Mouse (Mus musculus) stomach, postnatal 0 days (tissue): Measurements from ENCODE around the gene Rrm2. TPM values are rescaled to one million over a fixed set of nuclear protein-coding genes. Genes with fewer than 3 reads are reported as not detected.

Source experiments
- ATAC-seq: fragments of 200-750 bp; cut with Nextera tagmentation; 2 replicates; pipeline ENCODE4 v1.8.0; 2017; ENCODE audit not compliant: low FRiP score, low TSS enrichment
- DNase-seq: peaks from one replicate; pipeline ENCODE4 v3.0.0-alpha.2; 2016; ENCODE audit warnings: low spot score
- H3K27ac ChIP-seq: fragments of 300-500 bp; sonication (generic); replicated peaks from 2 replicates; pipeline ENCODE4 v1.5.1; 2014; ENCODE audit warnings: mild to moderate bottlenecking, control low read depth
- H3K27me3 ChIP-seq: fragments of 300-500 bp; sonication (generic); 2 replicates; pipeline ENCODE4 v1.6.1; 2014; ENCODE audit warnings: low read length; ENCODE audit not compliant: control insufficient read depth, insufficient read depth
- H3K36me3 ChIP-seq: fragments of 300-500 bp; sonication (generic); 2 replicates; pipeline ENCODE4 v1.6.1; 2014; ENCODE audit warnings: low read length, mixed read lengths; ENCODE audit not compliant: control insufficient read depth, insufficient read depth
- H3K4me1 ChIP-seq: fragments of 300-500 bp; sonication (generic); replicated peaks from 2 replicates; pipeline ENCODE4 v1.6.1; 2014; ENCODE audit warnings: antibody characterized with exemption; ENCODE audit not compliant: control insufficient read depth, insufficient read depth
- H3K4me2 ChIP-seq: fragments of 300-500 bp; sonication (generic); replicated peaks from 2 replicates; pipeline ENCODE4 v1.6.1; 2014; ENCODE audit warnings: low read depth, mild to moderate bottlenecking, control low read depth, moderate library complexity
- H3K4me3 ChIP-seq: fragments of 300-500 bp; sonication (generic); 2 replicates; pipeline ENCODE4 v1.5.1; 2014; ENCODE audit warnings: low read depth, low read length, control low read depth
- H3K9ac ChIP-seq: fragments of 300-500 bp; sonication (generic); 2 replicates; pipeline ENCODE4 v1.6.1; 2014; ENCODE audit warnings: mild to moderate bottlenecking, low read length, control low read depth, mixed read lengths
- H3K9me3 ChIP-seq: fragments of 300-500 bp; sonication (generic); 2 replicates; pipeline ENCODE4 v1.6.1; 2016; ENCODE audit warnings: low read length; ENCODE audit not compliant: control insufficient read depth
- CTCF ChIP-seq: IDR thresholded peaks from 2 replicates; pipeline ENCODE4 v1.5.1; 2016; ENCODE audit warnings: antibody characterized with exemption, low read depth, mild to moderate bottlenecking, moderate library complexity
- EP300 ChIP-seq: optimal IDR thresholded peaks from 2 replicates; pipeline ENCODE3; 2016; ENCODE audit warnings: antibody characterized with exemption
- WGBS: fragments of 180-500 bp; shearing (Covaris S2); extraction: QIAGEN DNeasy Blood & Tissue Kit; methylation state at CpG from one replicate; pipeline ENCODE4 v1.1.7; 2014; 5-methylcytosine and 5-hydroxymethylcytosine counted together
- polyA plus RNA-seq: library from polyadenylated mRNA; unstranded; fragments of >200 nt; fragmentation: Nextera tagmentation; extraction: Ambion mirVana; gene quantifications from 2 replicates; pipeline ENCODE4 v1.2.1, GENCODE M21; 2015

The Rrm2 gene
- polyA plus RNA-seq, 1 experiment from 2014 or later: 41.2 TPM

DNA sequence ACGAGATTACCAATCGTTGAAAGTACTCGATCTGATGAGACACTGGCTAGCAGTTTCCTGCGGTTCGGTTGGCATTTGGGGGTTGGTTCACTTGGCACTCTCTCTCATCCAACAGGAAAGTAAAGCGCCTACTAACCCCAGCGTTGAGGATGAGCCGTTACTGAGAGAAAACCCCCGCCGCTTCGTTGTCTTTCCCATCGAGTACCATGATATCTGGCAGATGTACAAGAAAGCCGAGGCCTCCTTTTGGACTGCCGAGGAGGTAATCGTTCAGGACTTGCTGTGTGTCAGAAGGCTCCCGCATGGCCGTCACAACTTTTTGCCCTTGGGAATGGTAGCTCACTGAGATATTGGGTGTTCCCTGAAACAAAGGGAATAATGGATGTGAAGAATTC, 780 bp downstream of the Rrm2 start:
- Histone ChIP-seq H3K4me3 (peak overlapping the region; percentile 87), H3K9ac (peak overlapping the region; percentile 74; the same call in 1 of the 2 replicates), H3K4me2 (peak overlapping the region; percentile 80), H3K9me3 (no peaks in the 10 kb centered on the region), H3K4me1 (no peaks in the 10 kb centered on the region), H3K27ac (no peak overlapping the region), H3K36me3 (peaks cover 3% of the 10 kb centered on the region; the same call in 1 of the 2 replicates), H3K27me3 (no peaks in the 10 kb centered on the region)
- DNase-seq (no peak), ATAC-seq (no peak)
- no peak for TF ChIP-seq CTCF
- TF ChIP-seq EP300: no peak
- WGBS: 1% methylated on average over 17 of the region's 17 CpGs

DNA sequence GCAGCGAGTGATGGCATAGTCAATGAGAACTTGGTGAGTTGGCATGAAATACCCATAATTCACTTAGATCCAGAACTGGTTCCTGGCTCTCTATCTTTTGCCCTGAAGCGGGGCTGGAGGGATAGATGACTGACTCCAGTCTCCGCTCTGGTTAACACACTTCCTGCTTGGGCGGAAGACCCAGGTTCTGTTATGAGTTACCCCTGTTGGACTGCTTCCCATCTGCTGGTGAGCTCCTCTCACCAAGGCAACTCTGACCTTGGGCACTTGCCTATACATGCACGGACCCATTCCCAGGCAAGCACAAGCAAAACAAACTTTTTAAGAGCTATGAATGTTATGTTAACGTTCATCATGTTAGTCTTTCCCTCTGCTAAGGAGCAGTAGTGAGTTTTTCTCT, 1.4 kb downstream of the Rrm2 start:
- H3K4me3 ChIP-seq: peak overlapping the region; percentile 87
- DNase-seq (no peak), ATAC-seq (no peak)
- H3K36me3 ChIP-seq: peaks cover 3% of the 10 kb centered on the region; the same call in 1 of the 2 replicates
- H3K27me3 ChIP-seq: no peaks in the 10 kb centered on the region
- no peak overlapping the region for H3K9ac ChIP-seq
- 18% methylated on average over 6 of the region's 6 CpGs for WGBS
- peak overlapping the region; percentile 20; the same call in 1 of the 2 replicates for H3K27ac ChIP-seq
- H3K4me2 ChIP-seq: peak overlapping the region; percentile 80
- H3K9me3 ChIP-seq: no peaks in the 10 kb centered on the region
- TF ChIP-seq EP300: no peak
- no peak for TF ChIP-seq CTCF
- H3K4me1 ChIP-seq: no peaks in the 10 kb centered on the region

DNA sequence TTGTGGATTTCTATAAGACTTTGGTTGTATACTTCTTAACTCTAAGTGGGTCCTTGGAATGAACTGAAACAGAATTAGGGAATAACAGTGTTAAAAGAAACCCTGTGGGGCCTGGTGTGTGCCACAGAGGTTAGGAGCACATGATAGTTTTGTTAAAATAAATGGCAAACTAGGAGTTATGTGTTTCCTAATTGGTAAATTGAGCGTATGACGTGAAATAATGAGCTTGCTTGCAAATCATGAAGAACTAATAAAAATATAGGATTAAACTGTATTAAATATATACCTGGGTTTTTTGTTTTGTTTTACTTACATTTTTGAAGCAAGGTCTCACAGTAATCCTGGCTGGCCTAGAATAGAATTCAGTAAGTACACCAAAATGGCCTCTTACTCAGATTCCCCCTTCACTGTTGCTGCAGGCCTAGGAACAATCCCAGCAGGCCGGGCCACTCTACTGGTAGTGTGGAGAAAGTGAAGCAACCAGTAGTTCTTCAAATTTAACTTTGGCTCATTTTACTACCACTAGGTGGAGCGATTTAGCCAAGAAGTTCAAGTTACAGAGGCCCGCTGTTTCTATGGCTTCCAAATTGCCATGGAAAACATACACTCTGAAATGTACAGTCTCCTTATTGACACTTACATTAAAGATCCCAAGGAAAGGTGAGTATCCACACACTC, 1.9 kb downstream of the Rrm2 start:
- TF ChIP-seq CTCF (peak; percentile 85), EP300 (no peak)
- Histone ChIP-seq H3K27ac (no peak overlapping the region), H3K9me3 (no peaks in the 10 kb centered on the region), H3K4me3 (no peak overlapping the region), H3K4me2 (peak overlapping the region; percentile 80), H3K36me3 (peaks cover 3% of the 10 kb centered on the region; the same call in 1 of the 2 replicates), H3K4me1 (no peaks in the 10 kb centered on the region), H3K9ac (no peak overlapping the region), H3K27me3 (no peaks in the 10 kb centered on the region)
- ATAC-seq: peak; percentile 38
- DNase-seq: peak; percentile 60
- WGBS: 31% methylated on average over 5 of the region's 5 CpGs

DNA sequence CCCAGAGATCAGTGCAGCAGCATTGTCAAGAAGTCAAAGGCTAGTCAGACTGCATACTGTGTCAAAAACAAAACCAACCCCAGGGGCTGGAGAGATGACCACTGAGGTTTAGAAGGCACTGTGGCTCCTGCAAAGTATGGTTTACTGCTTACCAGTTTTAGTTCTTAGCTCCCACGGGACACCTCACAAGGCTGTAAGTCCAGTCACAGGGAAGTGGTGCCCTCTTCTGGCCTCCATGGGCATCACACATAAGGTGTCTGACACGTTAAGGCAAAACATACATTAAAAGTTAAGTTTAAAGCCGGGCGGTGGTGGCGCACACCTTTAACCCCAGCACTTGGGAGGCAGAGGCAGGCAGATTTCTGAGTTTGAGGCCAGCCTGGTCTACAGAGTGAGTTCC, 2.6 kb downstream of the Rrm2 start:
- DNase-seq (peak; percentile 60), ATAC-seq (no peak)
- Histone ChIP-seq H3K27ac (peak overlapping the region; percentile 53; the same call in 1 of the 2 replicates), H3K4me1 (no peaks in the 10 kb centered on the region), H3K9ac (no peak overlapping the region), H3K36me3 (peaks cover 3% of the 10 kb centered on the region; the same call in 1 of the 2 replicates), H3K4me3 (no peak overlapping the region), H3K27me3 (no peaks in the 10 kb centered on the region), H3K9me3 (no peaks in the 10 kb centered on the region), H3K4me2 (0 out of 2 replicates have a peak overlapping the region, but pooled peaks have one; percentile 11)
- TF ChIP-seq EP300 (no peak), CTCF (peak; percentile 68)
- 57% methylated on average over 5 of the region's 5 CpGs for WGBS

DNA sequence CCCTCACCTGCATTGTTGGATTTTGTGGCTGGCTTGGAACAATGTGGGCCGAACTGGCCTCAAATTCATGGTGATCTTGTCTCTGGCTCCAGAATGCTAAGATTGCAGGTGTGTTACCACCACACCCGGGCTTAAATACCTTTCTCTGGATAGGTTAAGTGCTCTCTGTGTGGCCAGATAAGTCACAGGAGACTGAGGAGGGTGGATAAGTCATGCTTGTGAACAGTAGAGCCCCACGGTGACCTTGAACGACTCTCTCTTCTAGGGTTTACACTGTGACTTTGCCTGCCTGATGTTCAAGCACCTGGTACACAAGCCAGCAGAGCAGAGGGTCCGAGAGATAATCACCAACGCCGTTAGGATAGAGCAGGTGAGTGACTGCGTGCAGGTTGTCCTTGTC, 4.4 kb downstream of the Rrm2 start:
- WGBS: 65% methylated on average over 8 of the region's 8 CpGs
- H3K27me3 ChIP-seq: no peaks in the 10 kb centered on the region
- no peak for ATAC-seq

DNA sequence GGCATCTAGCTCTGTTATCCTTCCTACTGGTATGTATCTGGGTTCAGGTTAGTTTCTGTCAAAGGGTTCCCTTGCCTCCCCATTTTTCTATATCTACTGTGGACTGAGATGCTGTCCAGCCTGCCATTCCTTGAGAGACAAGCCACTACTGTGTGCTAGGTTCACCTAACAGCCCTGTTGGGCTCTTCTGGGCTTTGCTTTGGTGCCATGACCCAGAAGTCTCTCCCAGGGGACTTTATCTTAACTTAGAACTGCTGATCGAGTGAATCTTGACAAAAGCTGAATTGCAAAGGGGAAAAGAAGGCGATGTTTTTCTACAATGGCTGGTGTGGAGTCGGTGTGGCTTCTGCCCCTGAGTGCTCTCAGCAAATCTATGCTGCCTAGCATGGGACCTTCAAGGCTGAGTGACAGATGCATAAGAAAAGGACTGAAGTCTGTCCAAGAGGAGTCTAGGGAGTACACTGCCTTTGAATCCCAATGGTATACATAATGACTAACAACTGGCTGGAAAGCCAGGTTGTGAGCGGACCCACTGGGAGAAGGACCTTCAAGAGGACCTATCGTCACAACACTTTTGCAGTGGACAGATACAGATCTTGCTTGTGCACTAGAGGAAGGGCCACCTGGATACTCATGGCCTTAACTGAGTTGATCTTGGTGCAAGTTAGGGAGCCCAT, 6.7 kb downstream of the Rrm2 start:
- no peaks in the 10 kb centered on the region for H3K9me3 ChIP-seq
- no peak overlapping the region for H3K27ac ChIP-seq
- no peak overlapping the region for H3K4me2 ChIP-seq
- H3K27me3 ChIP-seq: no peaks in the 10 kb centered on the region
- peaks cover 3% of the 10 kb centered on the region; the same call in 1 of the 2 replicates for H3K36me3 ChIP-seq
- ATAC-seq (no peak), DNase-seq (no peak)
- whole genome bisulfite sequencing: 81% methylated on average over 5 of the region's 5 CpGs
- H3K4me3 ChIP-seq: no peak overlapping the region
- no peak overlapping the region for H3K9ac ChIP-seq
- no peaks in the 10 kb centered on the region for H3K4me1 ChIP-seq
- TF ChIP-seq EP300: no peak
- no peak for TF ChIP-seq CTCF

More for the DNA sequence above, 4.4 kb downstream of the Rrm2 start:
- Histone ChIP-seq H3K36me3 (peaks cover 3% of the 10 kb centered on the region; the same call in 1 of the 2 replicates), H3K9me3 (no peaks in the 10 kb centered on the region), H3K4me2 (no peak overlapping the region), H3K27ac (no peak overlapping the region), H3K9ac (no peak overlapping the region), H3K4me1 (no peaks in the 10 kb centered on the region), H3K4me3 (no peak overlapping the region)
- DNase-seq: no peak
- TF ChIP-seq CTCF (no peak), EP300 (no peak)
